Mouse (Mus musculus) CD4-positive helper T cell, adult 2 months (primary cell): ENCODE measurements around the gene Thrb.

Source experiments
- DNase-seq: peaks from one replicate; pipeline ENCODE4 v3.0.0-alpha.2; 2012; ENCODE audit warnings: low read depth, missing footprints, low spot score

The Thrb gene

GRCm38 (mm10) chr14:17868326-17868725 is 208.3 kb downstream of the Thrb start:
- DNase-seq: no peak

- no peak for DNase-seq
These were observed 215.9 kb downstream of the Thrb start for GRCm38 (mm10) chr14:17875946-17876345.

GRCm38 (mm10) chr14:17879446-17879845 is 219.4 kb downstream of the Thrb start:
- no peak for DNase-seq

- no peak for DNase-seq
These were observed 224.8 kb downstream of the Thrb start for GRCm38 (mm10) chr14:17884884-17885283.

- DNase-seq: no peak
These were observed 225.3 kb downstream of the Thrb start for GRCm38 (mm10) chr14:17885320-17885719.

GRCm38 (mm10) chr14:17894791-17895190 is 234.7 kb downstream of the Thrb start:
- DNase-seq: no peak

GRCm38 (mm10) chr14:17899733-17900413 is 239.8 kb downstream of the Thrb start:
- DNase-seq: no peak

- DNase-seq: no peak
These were observed 240.3 kb downstream of the Thrb start for GRCm38 (mm10) chr14:17900414-17900795.

- no peak for DNase-seq
These were observed 242.4 kb downstream of the Thrb start for GRCm38 (mm10) chr14:17902426-17902825.

GRCm38 (mm10) chr14:17903121-17903520 is 243.1 kb downstream of the Thrb start:
- no peak for DNase-seq

GRCm38 (mm10) chr14:17904554-17904953 is 244.5 kb downstream of the Thrb start:
- no peak for DNase-seq

- no peak for DNase-seq
These were observed 245.6 kb downstream of the Thrb start for GRCm38 (mm10) chr14:17905627-17906026.

GRCm38 (mm10) chr14:17906931-17907330 is 246.9 kb downstream of the Thrb start:
- DNase-seq: no peak

- DNase-seq: no peak
These were observed 251.1 kb downstream of the Thrb start for GRCm38 (mm10) chr14:17911157-17911556.

GRCm38 (mm10) chr14:17912573-17913207 is 252.6 kb downstream of the Thrb start:
- DNase-seq: no peak

- DNase-seq: no peak
These were observed 255.5 kb downstream of the Thrb start for GRCm38 (mm10) chr14:17915556-17915955.

GRCm38 (mm10) chr14:17916651-17917050 is 256.6 kb downstream of the Thrb start:
- DNase-seq: no peak

GRCm38 (mm10) chr14:17917124-17917763 is 257.2 kb downstream of the Thrb start:
- no peak for DNase-seq

GRCm38 (mm10) chr14:17917899-17918298 is 257.8 kb downstream of the Thrb start:
- no peak for DNase-seq

- DNase-seq: no peak
These were observed 263.0 kb downstream of the Thrb start for GRCm38 (mm10) chr14:17922807-17923704.

GRCm38 (mm10) chr14:17927469-17927868 is 267.4 kb downstream of the Thrb start:
- no peak for DNase-seq

- DNase-seq: no peak
These were observed 269.5 kb downstream of the Thrb start for GRCm38 (mm10) chr14:17929585-17929984.
